Mouse (Mus musculus): ENCODE data around the gene Zbtb20.
A peak's percentile ranks its signal among the peaks of the same experiment; 100 is the strongest.

Gene Zbtb20

GRCm38 (mm10) chr16:43363751-43364515, 488.3 kb downstream of the Zbtb20 start:
- DNase-seq: peak; percentile 63

GRCm38 (mm10) chr16:43364516-43364910, 488.8 kb downstream of the Zbtb20 start:
- no peak for DNase-seq

GRCm38 (mm10) chr16:43365277-43365676, 489.6 kb downstream of the Zbtb20 start:
- no peak for DNase-seq

- no peak for DNase-seq
Observed at GRCm38 (mm10) chr16:43370496-43371020, 494.9 kb downstream of the Zbtb20 start.

GRCm38 (mm10) chr16:43376782-43377181, 501.1 kb downstream of the Zbtb20 start:
- no peak for DNase-seq

- no peak for DNase-seq
Observed at GRCm38 (mm10) chr16:43379351-43380325, 504.0 kb downstream of the Zbtb20 start.

GRCm38 (mm10) chr16:43381183-43381582, 505.5 kb downstream of the Zbtb20 start:
- no peak for DNase-seq

- DNase-seq: no peak
Observed at GRCm38 (mm10) chr16:43383149-43383740, 507.6 kb downstream of the Zbtb20 start.

GRCm38 (mm10) chr16:43384953-43385619, 509.4 kb downstream of the Zbtb20 start:
- no peak for DNase-seq

- DNase-seq: no peak
Observed at GRCm38 (mm10) chr16:43385620-43386210, 510.0 kb downstream of the Zbtb20 start.

GRCm38 (mm10) chr16:43386426-43386825, 510.7 kb downstream of the Zbtb20 start:
- no peak for DNase-seq

- no peak for DNase-seq
Observed at GRCm38 (mm10) chr16:43388389-43388788, 512.7 kb downstream of the Zbtb20 start.

- DNase-seq: no peak
Observed at GRCm38 (mm10) chr16:43390387-43390786, 514.7 kb downstream of the Zbtb20 start.

GRCm38 (mm10) chr16:43393382-43393781, 517.7 kb downstream of the Zbtb20 start:
- no peak for DNase-seq

- no peak for DNase-seq
Observed at GRCm38 (mm10) chr16:43394013-43394568, 518.4 kb downstream of the Zbtb20 start.

GRCm38 (mm10) chr16:43394760-43395159, 519.1 kb downstream of the Zbtb20 start:
- peak; percentile 23 for DNase-seq

GRCm38 (mm10) chr16:43396849-43397628, 521.4 kb downstream of the Zbtb20 start:
- DNase-seq: no peak

- no peak for DNase-seq
Observed at GRCm38 (mm10) chr16:43397629-43398323, 522.1 kb downstream of the Zbtb20 start.

GRCm38 (mm10) chr16:43399428-43399827, 523.7 kb downstream of the Zbtb20 start:
- no peak for DNase-seq

- DNase-seq: no peak
Observed at GRCm38 (mm10) chr16:43400046-43400445, 524.4 kb downstream of the Zbtb20 start.

All from lung, postnatal 14 days (tissue).